Mouse (Mus musculus): ENCODE data around the gene Prdm16. TPM values are rescaled to one million over a fixed set of nuclear protein-coding genes. Genes with fewer than 3 reads are reported as not detected.

The Prdm16 gene
- polyA plus RNA-seq, 1 experiment from 2014 or later = 18.1 TPM

DNA sequence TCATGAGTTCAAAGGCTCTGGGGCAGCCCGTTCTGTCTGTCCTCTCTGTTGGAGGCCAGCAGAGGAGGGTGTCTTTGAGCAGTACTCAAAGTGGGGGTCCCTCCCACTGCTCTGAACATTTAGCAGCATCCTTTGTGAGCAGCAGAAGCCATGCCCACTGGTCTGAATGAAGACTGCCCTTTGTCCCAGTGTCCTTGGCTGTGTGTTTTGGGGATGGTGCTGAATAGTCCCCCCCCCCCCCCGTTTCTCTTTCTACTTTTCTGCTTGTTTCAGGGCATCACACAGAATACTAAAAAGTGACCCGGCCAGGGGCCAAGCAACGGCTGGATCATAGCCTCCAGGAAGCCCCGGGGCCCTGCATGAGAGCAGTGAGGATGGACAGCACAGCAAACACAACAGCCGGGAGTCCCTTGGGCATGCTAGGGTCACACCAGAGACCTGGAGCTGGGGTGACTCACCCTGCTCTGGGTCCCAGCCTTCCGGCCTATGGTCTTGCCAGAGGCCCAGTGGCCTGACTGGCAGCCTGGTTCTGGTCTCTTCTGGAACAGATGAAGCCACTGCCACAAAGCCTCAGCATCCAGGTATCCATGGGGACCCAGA is 242.4 kb downstream of the Prdm16 start:
- 41% methylated on average over 7 of the region's 7 CpGs for WGBS
- Histone ChIP-seq H3K9me3 (ENCODE audit: control insufficient read depth, low read length) (no peaks in the 10 kb centered on the region), H3K27ac (replicated peaks in 1 of 2; ENCODE audit: control insufficient read depth in 1 of 2, insufficient read depth in 1 of 2, low read depth in 2 of 2, low read length in 2 of 2) (peak overlapping the region; percentile 88 to 89), H3K9ac (ENCODE audit: low read length) (peak overlapping the region; percentile 38; the same call in 1 of the 2 replicates), H3K4me3 (ENCODE audit: control insufficient read depth in 1 of 2, insufficient read depth in 1 of 2, low read depth in 1 of 2, low read length in 2 of 2) (no peak overlapping the region), H3K4me1 (ENCODE audit: control insufficient read depth in 2 of 2, insufficient read depth in 2 of 2, low read length in 2 of 2) (peaks cover 42 to 51% of the 10 kb centered on the region in 2 experiments), H3K36me3 (ENCODE audit: control insufficient read depth, insufficient read depth, low read length) (no peaks in the 10 kb centered on the region), H3K4me2 (ENCODE audit: low read length) (peak overlapping the region; percentile 0; the same call in 1 of the 2 replicates), H3K27me3 (ENCODE audit: control insufficient read depth, insufficient read depth, low read length) (peaks cover 13% of the 10 kb centered on the region; the same call in 1 of the 2 replicates)
- ATAC-seq (ENCODE audit: insufficient number of reproducible peaks, insufficient read depth, low FRiP score, low read depth) = no peak

DNA sequence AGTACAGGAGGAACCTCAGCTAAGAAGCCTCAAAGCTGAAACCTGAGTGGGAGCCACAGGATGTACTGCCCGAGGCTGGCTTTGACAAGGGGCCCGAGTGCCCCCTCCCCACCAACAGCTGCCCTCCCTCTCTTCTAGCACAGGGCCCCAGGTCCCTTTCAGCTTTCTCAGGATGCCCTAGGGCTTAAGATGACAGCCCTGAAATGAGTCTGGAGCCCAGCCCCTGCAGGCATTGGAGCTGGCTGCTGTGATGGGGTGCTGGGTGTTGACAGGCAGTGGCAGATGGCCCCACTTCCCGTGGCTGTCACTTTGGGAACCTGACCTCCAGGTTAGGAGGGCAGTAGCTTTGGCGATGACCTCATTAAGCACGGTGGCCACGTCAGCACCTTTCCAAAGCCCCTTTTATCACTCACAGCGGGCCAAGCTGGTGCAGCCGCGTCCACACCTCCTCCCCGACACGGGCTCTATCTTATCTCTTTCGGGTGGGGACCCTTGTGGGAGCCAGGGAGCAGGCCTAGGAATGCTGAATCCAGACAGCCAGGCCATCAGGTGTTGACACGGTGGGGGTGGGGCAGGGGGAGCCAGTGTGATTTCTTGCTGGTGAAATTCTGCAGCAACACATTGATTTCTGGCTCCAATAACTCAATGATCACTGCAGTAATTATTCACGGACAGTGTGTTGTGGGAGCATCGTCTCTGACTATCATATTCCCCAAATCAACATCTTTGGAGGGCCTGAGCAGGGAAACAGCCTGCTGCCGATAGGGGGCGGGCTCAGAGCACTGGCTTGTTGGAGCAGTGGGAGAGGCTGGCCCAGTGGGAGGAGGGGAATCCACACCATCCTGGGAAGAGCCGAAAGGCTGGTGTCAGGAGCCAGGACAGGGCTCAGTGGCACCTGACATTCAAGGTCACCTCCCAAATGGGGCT is 243.2 kb downstream of the Prdm16 start:
- H3K9ac ChIP-seq (ENCODE audit: low read length) = peak overlapping the region; percentile 38
- H3K4me1 ChIP-seq (ENCODE audit: control insufficient read depth in 2 of 2, insufficient read depth in 2 of 2, low read length in 2 of 2) = peaks cover 42 to 51% of the 10 kb centered on the region in 2 experiments
- H3K27ac ChIP-seq (replicated peaks in 1 of 2; ENCODE audit: control insufficient read depth in 1 of 2, insufficient read depth in 1 of 2, low read depth in 2 of 2, low read length in 2 of 2) = peak overlapping the region; percentile 88 to 89
- H3K27me3 ChIP-seq (ENCODE audit: control insufficient read depth, insufficient read depth, low read length) = peaks cover 10% of the 10 kb centered on the region; the same call in 1 of the 2 replicates
- H3K36me3 ChIP-seq (ENCODE audit: control insufficient read depth, insufficient read depth, low read length) = no peaks in the 10 kb centered on the region
- WGBS = under 1% methylated on average over 18 of the region's 18 CpGs
- no peak overlapping the region for H3K4me3 ChIP-seq (ENCODE audit: control insufficient read depth in 1 of 2, insufficient read depth in 1 of 2, low read depth in 1 of 2, low read length in 2 of 2)
- no peaks in the 10 kb centered on the region for H3K9me3 ChIP-seq (ENCODE audit: control insufficient read depth, low read length)
- H3K4me2 ChIP-seq (ENCODE audit: low read length) = peak overlapping the region; percentile 26; the same call in 1 of the 2 replicates
- peak; percentile 88 for ATAC-seq (ENCODE audit: insufficient number of reproducible peaks, insufficient read depth, low FRiP score, low read depth)

DNA sequence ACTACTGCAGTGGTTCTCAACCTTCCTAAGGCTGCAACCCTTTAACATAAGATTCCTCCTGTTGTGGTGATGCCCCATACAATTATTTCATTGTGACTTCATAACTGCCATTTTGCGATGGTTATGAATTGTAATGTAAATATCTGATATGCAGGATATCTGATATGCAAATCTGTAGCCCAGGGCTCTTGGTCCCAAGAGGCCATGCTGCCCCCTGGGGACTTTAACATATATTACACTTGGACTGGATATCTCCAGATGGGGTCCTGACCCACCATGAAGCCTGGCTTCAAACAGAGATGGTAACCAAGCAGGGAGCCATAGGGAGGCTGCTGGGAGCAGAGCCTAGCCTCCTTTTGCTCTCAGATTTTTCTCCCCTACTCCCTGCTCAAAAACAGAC is 244.0 kb downstream of the Prdm16 start:
- peaks cover 44 to 57% of the 10 kb centered on the region in 2 experiments for H3K4me1 ChIP-seq (ENCODE audit: control insufficient read depth in 2 of 2, insufficient read depth in 2 of 2, low read length in 2 of 2)
- H3K4me3 ChIP-seq (ENCODE audit: control insufficient read depth in 1 of 2, insufficient read depth in 1 of 2, low read depth in 1 of 2, low read length in 2 of 2) = no peak overlapping the region
- WGBS = 68% methylated on average over 1 of the region's 1 CpGs
- H3K4me2 ChIP-seq (ENCODE audit: low read length) = no peak overlapping the region
- no peaks in the 10 kb centered on the region for H3K9me3 ChIP-seq (ENCODE audit: control insufficient read depth, low read length)
- peak overlapping the region; percentile 36 for H3K9ac ChIP-seq (ENCODE audit: low read length)
- H3K36me3 ChIP-seq (ENCODE audit: control insufficient read depth, insufficient read depth, low read length) = no peaks in the 10 kb centered on the region
- H3K27me3 ChIP-seq (ENCODE audit: control insufficient read depth, insufficient read depth, low read length) = peaks cover 10% of the 10 kb centered on the region; the same call in 1 of the 2 replicates
- H3K27ac ChIP-seq (replicated peaks in 1 of 2; ENCODE audit: control insufficient read depth in 1 of 2, insufficient read depth in 1 of 2, low read depth in 2 of 2, low read length in 2 of 2) = peak overlapping the region; percentile 88 to 89
- no peak for ATAC-seq (ENCODE audit: insufficient number of reproducible peaks, insufficient read depth, low FRiP score, low read depth)

DNA sequence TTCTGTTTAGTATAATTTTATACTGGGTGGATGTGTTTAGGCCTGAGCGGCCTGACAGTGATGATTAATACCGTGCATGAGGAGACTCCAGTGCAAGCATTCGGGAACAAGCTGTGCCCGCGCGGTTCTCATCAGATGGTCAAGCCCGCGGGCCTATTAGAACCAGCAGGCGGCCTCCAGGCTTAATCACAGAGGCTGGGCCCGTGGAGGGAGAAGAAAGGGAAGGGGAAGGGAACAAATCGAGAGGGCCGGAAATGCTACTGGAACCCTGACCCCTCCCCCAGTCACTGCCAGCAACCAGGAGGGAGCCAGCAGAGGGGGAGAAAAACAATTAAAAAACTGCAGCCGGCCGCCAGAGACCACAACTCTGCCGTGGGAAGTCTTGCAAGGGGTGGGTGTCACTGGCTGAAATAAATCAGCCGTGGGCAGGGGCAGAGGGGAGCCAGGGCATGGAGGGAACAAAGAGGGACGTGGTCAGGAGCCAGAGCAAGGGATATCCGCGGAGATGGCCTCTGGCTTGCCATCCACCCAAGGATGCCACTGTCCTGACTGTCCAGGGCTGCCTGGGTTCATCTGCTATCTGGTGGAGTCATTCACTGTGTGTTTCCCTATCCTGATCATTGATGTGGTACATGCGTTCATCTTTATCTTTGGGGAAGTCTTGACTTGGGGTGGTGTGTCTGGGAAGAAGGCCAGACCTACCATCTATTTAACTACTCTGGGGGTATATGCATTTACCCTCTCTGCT is 246.2 kb downstream of the Prdm16 start:
- no peak for ATAC-seq (ENCODE audit: insufficient number of reproducible peaks, insufficient read depth, low FRiP score, low read depth)
- WGBS = 30% methylated on average over 20 of the region's 20 CpGs
- peaks cover 50 to 77% of the 10 kb centered on the region in 2 experiments for H3K4me1 ChIP-seq (ENCODE audit: control insufficient read depth in 2 of 2, insufficient read depth in 2 of 2, low read length in 2 of 2)

DNA sequence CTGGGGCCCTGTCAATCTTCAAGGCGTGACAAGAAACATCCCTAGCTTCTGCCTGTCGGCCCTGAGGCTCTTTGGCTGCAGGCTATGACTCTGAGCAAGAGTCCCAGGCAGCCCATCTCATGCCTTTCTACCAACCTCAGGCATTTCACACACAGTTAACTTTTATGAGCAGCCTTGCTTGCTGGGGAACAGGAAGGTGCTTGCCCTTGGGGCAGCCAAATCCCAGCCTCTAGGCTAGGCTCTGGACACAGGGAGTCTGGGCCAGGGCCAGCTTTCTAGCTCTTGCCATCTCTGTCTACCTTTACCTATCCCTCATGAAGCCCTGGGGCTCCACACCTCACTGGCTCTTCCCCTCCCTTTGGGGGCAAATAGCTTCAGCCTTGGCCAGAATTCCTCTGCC is 247.0 kb downstream of the Prdm16 start:
- H3K9me3 ChIP-seq (ENCODE audit: control insufficient read depth, low read length) = no peaks in the 10 kb centered on the region
- no peak overlapping the region for H3K27ac ChIP-seq (replicated peaks in 1 of 2; ENCODE audit: control insufficient read depth in 1 of 2, insufficient read depth in 1 of 2, low read depth in 2 of 2, low read length in 2 of 2)
- no peak overlapping the region for H3K4me2 ChIP-seq (ENCODE audit: low read length)

More for the DNA sequence above, 246.2 kb downstream of the Prdm16 start:
- H3K4me2 ChIP-seq (ENCODE audit: low read length) = no peak overlapping the region
- no peaks in the 10 kb centered on the region for H3K36me3 ChIP-seq (ENCODE audit: control insufficient read depth, insufficient read depth, low read length)
- no peaks in the 10 kb centered on the region for H3K9me3 ChIP-seq (ENCODE audit: control insufficient read depth, low read length)
- H3K27me3 ChIP-seq (ENCODE audit: control insufficient read depth, insufficient read depth, low read length) = peaks cover 10% of the 10 kb centered on the region; the same call in 1 of the 2 replicates
- peak overlapping the region; percentile 61 for H3K9ac ChIP-seq (ENCODE audit: low read length)
- no peak overlapping the region for H3K4me3 ChIP-seq (ENCODE audit: control insufficient read depth in 1 of 2, insufficient read depth in 1 of 2, low read depth in 1 of 2, low read length in 2 of 2)
- 0 out of 4 replicates have a peak overlapping the region, but pooled peaks of 1 of the 2 experiments have one; percentile 89 for H3K27ac ChIP-seq (replicated peaks in 1 of 2; ENCODE audit: control insufficient read depth in 1 of 2, insufficient read depth in 1 of 2, low read depth in 2 of 2, low read length in 2 of 2)

DNA sequence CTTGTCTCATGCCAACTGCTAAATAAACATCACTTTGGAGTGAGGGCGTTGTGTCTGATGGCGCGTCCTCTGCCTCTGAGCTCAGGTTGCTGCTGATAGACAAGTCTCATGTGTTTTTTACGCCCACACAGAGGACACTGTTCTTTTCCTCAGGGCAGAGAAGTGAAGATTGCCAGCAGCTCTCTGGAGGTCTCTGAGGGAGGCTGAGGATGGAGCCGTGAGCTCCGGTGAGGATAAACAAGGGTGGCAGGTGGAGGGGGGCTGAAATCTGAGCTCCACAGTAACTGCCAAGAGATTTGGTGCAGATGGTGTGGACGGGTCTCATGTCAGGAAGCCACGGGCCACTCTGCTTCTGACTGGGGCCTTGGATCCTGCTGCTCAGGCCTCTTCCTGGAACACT is 249.9 kb downstream of the Prdm16 start:
- Histone ChIP-seq H3K4me3 (ENCODE audit: control insufficient read depth in 1 of 2, insufficient read depth in 1 of 2, low read depth in 1 of 2, low read length in 2 of 2) (no peak overlapping the region), H3K27me3 (ENCODE audit: control insufficient read depth, insufficient read depth, low read length) (peaks cover 8% of the 10 kb centered on the region; the same call in 1 of the 2 replicates), H3K9me3 (ENCODE audit: control insufficient read depth, low read length) (no peaks in the 10 kb centered on the region), H3K27ac (replicated peaks in 1 of 2; ENCODE audit: control insufficient read depth in 1 of 2, insufficient read depth in 1 of 2, low read depth in 2 of 2, low read length in 2 of 2) (peak overlapping the region in 1 of 2 experiments; percentile 41; a peak in 1 of 4 replicates), H3K4me1 (ENCODE audit: control insufficient read depth in 2 of 2, insufficient read depth in 2 of 2, low read length in 2 of 2) (peaks cover 29 to 54% of the 10 kb centered on the region in 2 experiments), H3K4me2 (ENCODE audit: low read length) (no peak overlapping the region), H3K9ac (ENCODE audit: low read length) (peak overlapping the region; percentile 44; the same call in 1 of the 2 replicates), H3K36me3 (ENCODE audit: control insufficient read depth, insufficient read depth, low read length) (no peaks in the 10 kb centered on the region)
- WGBS = 34% methylated on average over 8 of the region's 8 CpGs
- no peak for ATAC-seq (ENCODE audit: insufficient number of reproducible peaks, insufficient read depth, low FRiP score, low read depth)

More for the DNA sequence above, 247.0 kb downstream of the Prdm16 start:
- no peak overlapping the region for H3K9ac ChIP-seq (ENCODE audit: low read length)
- H3K4me1 ChIP-seq (ENCODE audit: control insufficient read depth in 2 of 2, insufficient read depth in 2 of 2, low read length in 2 of 2) = peaks cover 49 to 76% of the 10 kb centered on the region in 2 experiments
- H3K4me3 ChIP-seq (ENCODE audit: control insufficient read depth in 1 of 2, insufficient read depth in 1 of 2, low read depth in 1 of 2, low read length in 2 of 2) = no peak overlapping the region
- H3K27me3 ChIP-seq (ENCODE audit: control insufficient read depth, insufficient read depth, low read length) = peaks cover 10% of the 10 kb centered on the region; the same call in 1 of the 2 replicates
- ATAC-seq (ENCODE audit: insufficient number of reproducible peaks, insufficient read depth, low FRiP score, low read depth) = no peak
- no peaks in the 10 kb centered on the region for H3K36me3 ChIP-seq (ENCODE audit: control insufficient read depth, insufficient read depth, low read length)
- 79% methylated on average over 2 of the region's 2 CpGs for WGBS

DNA sequence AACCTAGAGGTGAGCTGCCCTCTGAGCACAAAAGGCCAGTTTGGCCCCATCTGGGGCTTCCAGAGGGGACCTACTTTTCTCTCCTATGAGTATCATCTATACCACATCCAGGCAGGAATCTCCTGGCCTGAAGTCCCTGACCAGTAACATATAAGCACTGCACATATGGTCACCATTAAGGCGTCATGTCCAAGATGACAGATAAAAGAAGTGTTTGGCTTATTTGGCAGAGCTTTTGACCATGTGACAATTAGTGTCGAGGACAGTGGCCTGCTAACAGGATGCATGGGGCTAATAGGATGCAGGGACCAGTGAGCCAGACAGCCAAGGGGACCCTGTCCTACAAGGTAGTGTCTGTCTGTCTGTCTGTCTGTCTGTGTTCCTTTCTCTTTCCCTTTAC is 250.8 kb downstream of the Prdm16 start:
- no peak for ATAC-seq (ENCODE audit: insufficient number of reproducible peaks, insufficient read depth, low FRiP score, low read depth)
- peaks cover under 1% of the 10 kb centered on the region; the same call in 1 of the 2 replicates for H3K27me3 ChIP-seq (ENCODE audit: control insufficient read depth, insufficient read depth, low read length)
- WGBS = 49% methylated on average over 2 of the region's 2 CpGs

More for the DNA sequence above, 250.8 kb downstream of the Prdm16 start:
- no peaks in the 10 kb centered on the region for H3K9me3 ChIP-seq (ENCODE audit: control insufficient read depth, low read length)
- no peaks in the 10 kb centered on the region for H3K36me3 ChIP-seq (ENCODE audit: control insufficient read depth, insufficient read depth, low read length)
- no peak overlapping the region for H3K4me2 ChIP-seq (ENCODE audit: low read length)
- H3K4me3 ChIP-seq (ENCODE audit: control insufficient read depth in 1 of 2, insufficient read depth in 1 of 2, low read depth in 1 of 2, low read length in 2 of 2) = no peak overlapping the region
- peaks cover 21 to 45% of the 10 kb centered on the region in 2 experiments for H3K4me1 ChIP-seq (ENCODE audit: control insufficient read depth in 2 of 2, insufficient read depth in 2 of 2, low read length in 2 of 2)
- no peak overlapping the region for H3K9ac ChIP-seq (ENCODE audit: low read length)
- H3K27ac ChIP-seq (replicated peaks in 1 of 2; ENCODE audit: control insufficient read depth in 1 of 2, insufficient read depth in 1 of 2, low read depth in 2 of 2, low read length in 2 of 2) = no peak overlapping the region

Measured in heart, embryonic 14.5 days (tissue).